Mouse (Mus musculus): ENCODE measurements around the gene Emp3. TPM values are rescaled to one million over a fixed set of nuclear protein-coding genes. Genes with fewer than 3 reads are reported as not detected.

The Emp3 gene
- polyA plus RNA-seq, 1 experiment, result 409 TPM

DNA sequence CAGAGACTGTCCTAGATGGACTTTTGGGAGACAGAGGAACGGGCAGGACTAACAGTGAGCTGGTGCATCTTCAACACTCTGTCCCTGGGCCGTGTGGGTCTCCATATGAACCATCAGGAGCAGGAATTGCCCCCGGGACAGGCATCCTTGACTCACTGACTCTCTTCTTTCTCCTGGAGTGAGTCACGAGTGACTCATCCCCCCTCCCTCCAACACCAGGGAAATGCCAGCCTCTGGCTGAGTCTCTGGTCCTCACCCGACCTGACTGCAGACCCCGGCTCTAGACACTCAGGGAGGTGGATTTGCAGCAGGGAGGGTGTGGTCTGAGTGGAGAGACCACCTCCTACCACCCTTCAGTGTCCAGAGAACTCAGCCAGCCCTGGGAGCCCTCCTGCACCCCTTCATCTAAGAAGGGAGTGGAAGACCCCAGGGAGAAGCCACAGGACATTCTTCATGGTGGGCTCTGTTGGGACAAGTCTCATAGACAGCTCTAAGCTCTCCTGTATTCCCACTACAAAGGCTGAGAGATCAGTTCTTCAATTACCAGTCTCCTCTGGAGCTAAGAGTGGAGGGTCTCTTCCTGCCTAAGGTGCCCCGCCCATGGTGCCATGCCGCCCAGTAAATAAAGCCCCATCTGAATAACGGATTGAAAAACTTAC is 492 bp downstream of the Emp3 start:
- Histone ChIP-seq H3K79me2 (ENCODE audit: control insufficient read depth, insufficient read depth) (peaks cover 15% of the 10 kb centered on the region), H3K4me3 (peak overlapping the region; percentile 54), H3K36me3 (ENCODE audit: control insufficient read depth, insufficient read depth) (no peaks in the 10 kb centered on the region), H3K27me3 (ENCODE audit: control insufficient read depth, insufficient read depth, insufficient read length) (no peaks in the 10 kb centered on the region), H3K4me2 (ENCODE audit: low read depth) (peak overlapping the region; percentile 99), H3ac (ENCODE audit: control insufficient read depth, insufficient read length) (peak overlapping the region; percentile 50)
- no peak for TF ChIP-seq CEBPB (IDR thresholded peaks at IDR 0.05; ENCODE audit: insufficient read depth, poor library complexity, severe bottlenecking)
- TF ChIP-seq POLR2AphosphoS2 (IDR thresholded peaks at IDR 0.05; ENCODE audit: insufficient read length, low read depth), result peak; percentile 66
- TF ChIP-seq POLR2A (IDR thresholded peaks at IDR 0.05; ENCODE audit: insufficient read length, low read depth), result peak; percentile 55
- no peak for TF ChIP-seq MAX (IDR thresholded peaks at IDR 0.05; ENCODE audit: low read depth)

GRCm38 (mm10) chr7:45919761-45920160 is 1.4 kb downstream of the Emp3 start:
- H3K36me3 ChIP-seq (ENCODE audit: control insufficient read depth, insufficient read depth), result no peaks in the 10 kb centered on the region
- H3K4me3 ChIP-seq, result peak overlapping the region; percentile 54
- H3K79me2 ChIP-seq (ENCODE audit: control insufficient read depth, insufficient read depth), result peaks cover 15% of the 10 kb centered on the region
- H3ac ChIP-seq (ENCODE audit: control insufficient read depth, insufficient read length), result peak overlapping the region; percentile 50
- no peaks in the 10 kb centered on the region for H3K27me3 ChIP-seq (ENCODE audit: control insufficient read depth, insufficient read depth, insufficient read length)
- H3K4me2 ChIP-seq (ENCODE audit: low read depth), result peak overlapping the region; percentile 99
- TF ChIP-seq MYOD1 (IDR thresholded peaks at IDR 0.05; ENCODE audit: control insufficient read depth in 1 of 3, insufficient read length in 2 of 3, low read depth in 2 of 3), result no peak
- TF ChIP-seq POLR2AphosphoS2 (IDR thresholded peaks at IDR 0.05; ENCODE audit: insufficient read length, low read depth), result no peak
- no peak for TF ChIP-seq POLR2A (IDR thresholded peaks at IDR 0.05; ENCODE audit: insufficient read length, low read depth)
- TF ChIP-seq SRF (IDR thresholded peaks at IDR 0.05; ENCODE audit: control insufficient read depth, insufficient read length, low read depth), result no peak
- TF ChIP-seq TCF3 (IDR thresholded peaks at IDR 0.05; ENCODE audit: insufficient read length, low read depth), result no peak
- no peak for TF ChIP-seq E2F4 (IDR thresholded peaks at IDR 0.05; ENCODE audit: insufficient read depth)
- no peak for TF ChIP-seq TCF12 (IDR thresholded peaks at IDR 0.05; ENCODE audit: insufficient read depth, poor library complexity, severe bottlenecking)
- no peak for TF ChIP-seq MYOG (IDR thresholded peaks at IDR 0.05; ENCODE audit: control insufficient read depth in 1 of 3, insufficient read depth in 1 of 3, insufficient read length in 2 of 3, low read depth in 2 of 3)
- TF ChIP-seq CEBPB (IDR thresholded peaks at IDR 0.05; ENCODE audit: insufficient read depth, poor library complexity, severe bottlenecking), result no peak

DNA sequence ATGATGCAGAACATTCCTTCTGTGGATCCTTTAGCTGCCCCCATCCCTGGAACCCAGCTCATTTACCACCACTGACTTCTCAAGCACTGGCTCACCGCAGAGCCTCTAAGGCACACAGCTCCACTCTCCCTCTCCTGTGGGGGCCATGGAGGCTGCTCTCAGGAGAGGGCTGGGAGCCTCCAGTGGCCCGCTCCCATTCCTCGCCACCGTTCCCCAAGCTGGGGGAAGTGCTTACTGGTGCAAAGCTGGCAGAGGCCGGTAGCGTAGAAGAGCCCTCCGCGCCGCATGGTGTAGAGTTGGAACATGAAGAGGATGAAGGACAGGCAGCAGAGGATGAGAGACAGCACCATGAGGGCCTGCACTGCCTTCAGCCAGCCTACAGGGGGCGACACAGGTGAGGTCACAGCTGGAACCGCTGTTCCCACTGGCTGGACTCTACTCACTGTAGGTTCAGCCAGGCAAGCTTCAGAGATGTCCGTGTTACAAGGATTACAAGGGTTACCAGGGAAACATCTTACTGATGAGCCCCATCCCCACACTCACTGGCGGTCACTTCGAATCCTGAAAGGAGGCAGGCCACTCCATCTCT is 2.0 kb downstream of the Emp3 start:
- Histone ChIP-seq H3K27me3 (ENCODE audit: control insufficient read depth, insufficient read depth, insufficient read length) (no peaks in the 10 kb centered on the region), H3K4me2 (ENCODE audit: low read depth) (peak overlapping the region; percentile 99), H3K4me3 (peak overlapping the region; percentile 54), H3ac (ENCODE audit: control insufficient read depth, insufficient read length) (peak overlapping the region; percentile 50), H3K36me3 (ENCODE audit: control insufficient read depth, insufficient read depth) (no peaks in the 10 kb centered on the region), H3K79me2 (ENCODE audit: control insufficient read depth, insufficient read depth) (peaks cover 15% of the 10 kb centered on the region)
- no peak for TF ChIP-seq TCF12 (IDR thresholded peaks at IDR 0.05; ENCODE audit: insufficient read depth, poor library complexity, severe bottlenecking)
- no peak for TF ChIP-seq CEBPB (IDR thresholded peaks at IDR 0.05; ENCODE audit: insufficient read depth, poor library complexity, severe bottlenecking)
- peak; percentile 35 for TF ChIP-seq POLR2A (IDR thresholded peaks at IDR 0.05; ENCODE audit: insufficient read length, low read depth)
- no peak for TF ChIP-seq TCF3 (IDR thresholded peaks at IDR 0.05; ENCODE audit: insufficient read length, low read depth)
- no peak for TF ChIP-seq USF1 (IDR thresholded peaks at IDR 0.05; ENCODE audit: low read depth)
- no peak for TF ChIP-seq REST (IDR thresholded peaks at IDR 0.05; ENCODE audit: insufficient read depth, insufficient read length)
- TF ChIP-seq POLR2AphosphoS2 (IDR thresholded peaks at IDR 0.05; ENCODE audit: insufficient read length, low read depth), result no peak
- TF ChIP-seq E2F4 (IDR thresholded peaks at IDR 0.05; ENCODE audit: insufficient read depth), result no peak
- peak in 1 of 3 experiments; percentile 13 for TF ChIP-seq MYOG (IDR thresholded peaks at IDR 0.05; ENCODE audit: control insufficient read depth in 1 of 3, insufficient read depth in 1 of 3, insufficient read length in 2 of 3, low read depth in 2 of 3)
- TF ChIP-seq MAX (IDR thresholded peaks at IDR 0.05; ENCODE audit: low read depth), result no peak
- TF ChIP-seq MYOD1 (IDR thresholded peaks at IDR 0.05; ENCODE audit: control insufficient read depth in 1 of 3, insufficient read length in 2 of 3, low read depth in 2 of 3), result peak in 1 of 3 experiments; percentile 45
- TF ChIP-seq SRF (IDR thresholded peaks at IDR 0.05; ENCODE audit: control insufficient read depth, insufficient read length, low read depth), result no peak

GRCm38 (mm10) chr7:45917926-45918325 is 3.3 kb downstream of the Emp3 start:
- peaks cover 15% of the 10 kb centered on the region for H3K79me2 ChIP-seq (ENCODE audit: control insufficient read depth, insufficient read depth)
- H3K27me3 ChIP-seq (ENCODE audit: control insufficient read depth, insufficient read depth, insufficient read length), result no peaks in the 10 kb centered on the region
- peak overlapping the region; percentile 99 for H3K4me2 ChIP-seq (ENCODE audit: low read depth)
- no peak overlapping the region for H3ac ChIP-seq (ENCODE audit: control insufficient read depth, insufficient read length)
- H3K4me3 ChIP-seq, result no peak overlapping the region
- no peak for TF ChIP-seq MYOD1 (IDR thresholded peaks at IDR 0.05; ENCODE audit: control insufficient read depth in 1 of 3, insufficient read length in 2 of 3, low read depth in 2 of 3)
- TF ChIP-seq TCF3 (IDR thresholded peaks at IDR 0.05; ENCODE audit: insufficient read length, low read depth), result no peak
- TF ChIP-seq REST (IDR thresholded peaks at IDR 0.05; ENCODE audit: insufficient read depth, insufficient read length), result no peak
- no peak for TF ChIP-seq E2F4 (IDR thresholded peaks at IDR 0.05; ENCODE audit: insufficient read depth)
- TF ChIP-seq MYOG (IDR thresholded peaks at IDR 0.05; ENCODE audit: control insufficient read depth in 1 of 3, insufficient read depth in 1 of 3, insufficient read length in 2 of 3, low read depth in 2 of 3), result no peak
- no peak for TF ChIP-seq CEBPB (IDR thresholded peaks at IDR 0.05; ENCODE audit: insufficient read depth, poor library complexity, severe bottlenecking)
- no peak for TF ChIP-seq MAX (IDR thresholded peaks at IDR 0.05; ENCODE audit: low read depth)
- no peak for TF ChIP-seq USF1 (IDR thresholded peaks at IDR 0.05; ENCODE audit: low read depth)
- no peak for TF ChIP-seq SRF (IDR thresholded peaks at IDR 0.05; ENCODE audit: control insufficient read depth, insufficient read length, low read depth)
- TF ChIP-seq POLR2A (IDR thresholded peaks at IDR 0.05; ENCODE audit: insufficient read length, low read depth), result no peak
- no peak for TF ChIP-seq POLR2AphosphoS2 (IDR thresholded peaks at IDR 0.05; ENCODE audit: insufficient read length, low read depth)
- no peak for TF ChIP-seq TCF12 (IDR thresholded peaks at IDR 0.05; ENCODE audit: insufficient read depth, poor library complexity, severe bottlenecking)
- H3K36me3 ChIP-seq (ENCODE audit: control insufficient read depth, insufficient read depth), result no peaks in the 10 kb centered on the region

All from myocyte (in vitro differentiated cells).